Mouse (Mus musculus): Measurements from ENCODE around the gene Kptn.

The Kptn gene

GRCm38 (mm10) chr7:16172141-16172581 is 52.5 kb downstream of the Kptn start:
- no peak for DNase-seq

GRCm38 (mm10) chr7:16172586-16173140 is 53.0 kb downstream of the Kptn start:
- DNase-seq = no peak

- DNase-seq = no peak
Measured at GRCm38 (mm10) chr7:16173146-16173545, 53.5 kb downstream of the Kptn start.

- DNase-seq = peak; percentile 18
Measured at GRCm38 (mm10) chr7:16174597-16175541, 55.2 kb downstream of the Kptn start, which contains the start of gene Meis3. Gene Meis3, plus strand, starts transcription at chr7:16175090.

- DNase-seq = no peak
Measured at GRCm38 (mm10) chr7:16175542-16175931, 55.8 kb downstream of the Kptn start.
